Mouse (Mus musculus) Patski (cell line): ENCODE data around the gene Arid5a. TPM values are rescaled to one million over a fixed set of nuclear protein-coding genes. Genes with fewer than 3 reads are reported as not detected.

Experiments used
- ATAC-seq: fragments of 100-300 bp; one replicate; pipeline ENCODE4 v1.8.0; 2021
- CTCF ChIA-PET: fragments of 350-600 bp; sonication (Branson Sonifier 250); formaldehyde crosslinking; loops from one replicate; lab custom pipeline; 2022; ENCODE audit warnings: inconsistent platforms; lab: Charles Lee
- POLR2A ChIA-PET: fragments of 350-600 bp; sonication (Branson Sonifier 250); formaldehyde crosslinking; loops from one replicate; lab custom pipeline; 2022; ENCODE audit warnings: antibody characterized with exemption, inconsistent platforms; lab: Charles Lee
- DNase-seq: peaks from one replicate; pipeline ENCODE4 v3.0.0-alpha.2; 2011; ENCODE audit warnings: low read depth, low spot score
- H3K27me3 ChIP-seq: fragments of 371-371 bp; one replicate; pipeline ENCODE4 v1.5.1; 2021
- CTCF ChIP-seq: fragments of 100-300 bp; IDR thresholded peaks from one replicate; pipeline ENCODE4 v1.5.1; 2021
- in situ Hi-C: fragments of 300-500 bp; cut with MboI; formaldehyde crosslinking; loops from 3 replicates; pipeline ENCODE4 v1.11.1; 2018; ENCODE audit warnings: low pct_unique_long_range_greater_than_20kb, mixed read lengths
- polyA plus RNA-seq: library from polyadenylated mRNA; unstranded; gene quantifications from one replicate; pipeline ENCODE4 v1.2.3, GENCODE M21; 2021

Arid5a gene
- polyA plus RNA-seq, 1 experiment from 2014 or later: 9.2 TPM

- ATAC-seq (no peak), DNase-seq (no peak)
- in situ Hi-C loops: loop anchor here (25.0 kb wide), 2 partner anchors 733 to 1408 kb away; no protein-coding TSS in a partner anchor
- POLR2A ChIA-PET: interaction anchor here (0.6 kb wide), 1 partner anchor 21 kb away, joined by 3 read pairs; no protein-coding TSS in a partner anchor
- CTCF ChIA-PET: interaction anchor here (1.3 kb wide), 1 partner anchor 26 kb away, joined by 4 read pairs; the partner anchor contains the start of gene Uggt1
- TF ChIP-seq CTCF: no peak
- H3K27me3 ChIP-seq: no peaks in the 10 kb centered on the region
These were observed 36.9 kb upstream of the Arid5a start for GRCm38 (mm10) chr1:36270666-36271065.

- ChIA-PET POLR2A (no interaction called here), CTCF (interaction anchor here (1.3 kb wide), 1 partner anchor 27 kb away, joined by 4 read pairs; the partner anchor contains the start of gene Uggt1)
- in situ Hi-C loops: loop anchor here (25.0 kb wide), 2 partner anchors 734 to 1409 kb away; no protein-coding TSS in a partner anchor
- TF ChIP-seq CTCF: no peak
- no peaks in the 10 kb centered on the region for H3K27me3 ChIP-seq
- no peak for DNase-seq
- no peak for ATAC-seq
These were observed 35.9 kb upstream of the Arid5a start for GRCm38 (mm10) chr1:36271516-36272230.

GRCm38 (mm10) chr1:36272546-36272945 lies 35.0 kb upstream of the Arid5a start:
- DNase-seq (no peak), ATAC-seq (no peak)
- in situ Hi-C loops: loop anchor here (25.0 kb wide), 2 partner anchors 735 to 1410 kb away; no protein-coding TSS in a partner anchor
- no peaks in the 10 kb centered on the region for H3K27me3 ChIP-seq
- ChIA-PET POLR2A (no interaction called here), CTCF (interaction anchor here (1.1 kb wide), 1 partner anchor 10 kb away, joined by 3 read pairs; no protein-coding TSS in a partner anchor)
- TF ChIP-seq CTCF: no peak

GRCm38 (mm10) chr1:36273288-36273687 lies 34.2 kb upstream of the Arid5a start:
- CTCF ChIA-PET: interaction anchor here (0.8 to 1.1 kb wide), 2 partner anchors 10 to 21 kb away, joined by 3 read pairs; no protein-coding TSS in a partner anchor
- no peaks in the 10 kb centered on the region for H3K27me3 ChIP-seq
- no peak for TF ChIP-seq CTCF
- in situ Hi-C loops: loop anchor here (25.0 kb wide), 2 partner anchors 736 to 1411 kb away; no protein-coding TSS in a partner anchor
- ATAC-seq (peak; percentile 66), DNase-seq (peak; percentile 67)
- POLR2A ChIA-PET: interaction anchor here (0.8 kb wide), 1 partner anchor 12 kb away, joined by 6 read pairs; no protein-coding TSS in a partner anchor

- CTCF ChIA-PET: interaction anchor here (1.0 kb wide), 2 partner anchors 14 to 936 kb away, joined by 3 read pairs; no protein-coding TSS in a partner anchor
These were observed 33.1 kb upstream of the Arid5a start, which contains the start of gene Neurl3 for GRCm38 (mm10) chr1:36274455-36274854. TSS of gene Neurl3 (minus strand) at chr1:36274679.

GRCm38 (mm10) chr1:36275635-36276389 lies 31.7 kb upstream of the Arid5a start:
- ChIA-PET POLR2A (interaction anchor here (0.6 kb wide), 1 partner anchor 13 kb away, joined by 3 read pairs; no protein-coding TSS in a partner anchor), CTCF (no interaction called here)
- in situ Hi-C loops: loop anchor here (5.0 kb wide), 1 partner anchor 129 kb away; no protein-coding TSS in a partner anchor

More at GRCm38 (mm10) chr1:36274455-36274854, 33.1 kb upstream of the Arid5a start, which contains the start of gene Neurl3:
- no peak for DNase-seq
- in situ Hi-C loops: loop anchor here (25.0 kb wide), 2 partner anchors 737 to 1412 kb away; no protein-coding TSS in a partner anchor
- POLR2A ChIA-PET: interaction anchor here (1.2 kb wide), 1 partner anchor 21 kb away, joined by 3 read pairs; no protein-coding TSS in a partner anchor
- TF ChIP-seq CTCF: no peak
- no peak for ATAC-seq
- no peaks in the 10 kb centered on the region for H3K27me3 ChIP-seq

GRCm38 (mm10) chr1:36277267-36278060 lies 30.1 kb upstream of the Arid5a start:
- no peak for TF ChIP-seq CTCF
- ATAC-seq (no peak), DNase-seq (no peak)
- ChIA-PET POLR2A (no interaction called here), CTCF (interaction anchor here (0.8 to 1.7 kb wide), 4 partner anchors 8 to 143 kb away, joined by 3 to 8 read pairs (median 4); no protein-coding TSS in a partner anchor)
- no peaks in the 10 kb centered on the region for H3K27me3 ChIP-seq
- in situ Hi-C loops: loop anchor here (5.0 kb wide), 1 partner anchor 130 kb away; no protein-coding TSS in a partner anchor

More at GRCm38 (mm10) chr1:36275635-36276389, 31.7 kb upstream of the Arid5a start:
- no peak for TF ChIP-seq CTCF
- no peaks in the 10 kb centered on the region for H3K27me3 ChIP-seq
- DNase-seq: no peak
- ATAC-seq: no peak

- peak; percentile 46 for DNase-seq
- no peak for TF ChIP-seq CTCF
- ATAC-seq: peak; percentile 54
- in situ Hi-C loops: loop anchor here (5.0 kb wide), 1 partner anchor 132 kb away; no protein-coding TSS in a partner anchor
- ChIA-PET POLR2A (no interaction called here), CTCF (interaction anchor here (0.6 to 1.9 kb wide), 4 partner anchors 15 to 127 kb away, joined by 3 to 5 read pairs (median 4); no protein-coding TSS in a partner anchor)
- H3K27me3 ChIP-seq: no peaks in the 10 kb centered on the region
These were observed 28.3 kb upstream of the Arid5a start for GRCm38 (mm10) chr1:36279202-36279601.

GRCm38 (mm10) chr1:36280938-36281337 lies 26.6 kb upstream of the Arid5a start:
- in situ Hi-C loops: no loop called here
- no peak for TF ChIP-seq CTCF
- ChIA-PET CTCF (interaction anchor here (1.9 kb wide), 1 partner anchor 31 kb away, joined by 5 read pairs; no protein-coding TSS in a partner anchor), POLR2A (no interaction called here)
- DNase-seq (peak; percentile 47), ATAC-seq (peak; percentile 77)
- H3K27me3 ChIP-seq: no peaks in the 10 kb centered on the region
